Mouse (Mus musculus) lung, embryonic 14.5 days (tissue): ENCODE results near the gene P4htm. TPM values are rescaled to one million over a fixed set of nuclear protein-coding genes. Genes with fewer than 3 reads are reported as not detected.

Experiments used
- ATAC-seq: fragments of 200-750 bp; cut with Nextera tagmentation; 2 replicates; pipeline ENCODE4 v1.8.0; 2017; ENCODE audit warnings: mild to moderate bottlenecking, moderate TSS enrichment, moderate library complexity; ENCODE audit not compliant: insufficient read depth
- DNase-seq: peaks from one replicate; pipeline ENCODE4 v3.0.0-alpha.2; 2015
- H3K27ac ChIP-seq: fragments of 300-500 bp; sonication (generic); 2 replicates; pipeline ENCODE4 v1.5.1; 2014; ENCODE audit warnings: low read depth, mild to moderate bottlenecking, moderate library complexity
- H3K27me3 ChIP-seq: fragments of 300-500 bp; sonication (generic); 2 replicates; pipeline ENCODE4 v1.6.1; 2014; ENCODE audit warnings: low read length, control low read depth; ENCODE audit not compliant: insufficient read depth
- H3K36me3 ChIP-seq: fragments of 300-500 bp; sonication (generic); 2 replicates; pipeline ENCODE4 v1.6.1; 2014; ENCODE audit warnings: control low read depth; ENCODE audit not compliant: insufficient read depth
- H3K4me1 ChIP-seq: fragments of 300-500 bp; sonication (generic); 2 replicates; pipeline ENCODE4 v1.6.1; 2014; ENCODE audit warnings: antibody characterized with exemption, control low read depth; ENCODE audit not compliant: insufficient read depth
- H3K4me2 ChIP-seq: fragments of 300-500 bp; sonication (generic); 2 replicates; pipeline ENCODE4 v1.6.1; 2014; ENCODE audit warnings: mild to moderate bottlenecking
- H3K4me3 ChIP-seq: fragments of 300-500 bp; sonication (generic); 2 replicates; pipeline ENCODE4 v1.5.1; 2014; ENCODE audit warnings: low read depth, low read length
- H3K9ac ChIP-seq: fragments of 300-500 bp; sonication (generic); 2 replicates; pipeline ENCODE4 v1.6.1; 2014
- H3K9me3 ChIP-seq: fragments of 300-500 bp; sonication (generic); 2 replicates; pipeline ENCODE4 v1.6.1; 2016; ENCODE audit warnings: low read depth, low read length, control low read depth
- CTCF ChIP-seq: IDR thresholded peaks from 2 replicates; pipeline ENCODE4 v1.5.1; 2016; ENCODE audit warnings: antibody characterized with exemption, low read depth
- WGBS: fragments of 180-500 bp; shearing (Covaris S2); extraction: QIAGEN DNeasy Blood & Tissue Kit; methylation state at CpG from one replicate; pipeline ENCODE4 v1.1.7; 2014; 5-methylcytosine and 5-hydroxymethylcytosine counted together
- polyA plus RNA-seq: library from polyadenylated mRNA; unstranded; fragments of >200 nt; fragmentation: Nextera tagmentation; extraction: Ambion mirVana; gene quantifications from 2 replicates; pipeline ENCODE4 v1.2.1, GENCODE M21; 2014

P4htm gene
- polyA plus RNA-seq, 1 experiment from 2014 or later, result 6.1 TPM

DNA sequence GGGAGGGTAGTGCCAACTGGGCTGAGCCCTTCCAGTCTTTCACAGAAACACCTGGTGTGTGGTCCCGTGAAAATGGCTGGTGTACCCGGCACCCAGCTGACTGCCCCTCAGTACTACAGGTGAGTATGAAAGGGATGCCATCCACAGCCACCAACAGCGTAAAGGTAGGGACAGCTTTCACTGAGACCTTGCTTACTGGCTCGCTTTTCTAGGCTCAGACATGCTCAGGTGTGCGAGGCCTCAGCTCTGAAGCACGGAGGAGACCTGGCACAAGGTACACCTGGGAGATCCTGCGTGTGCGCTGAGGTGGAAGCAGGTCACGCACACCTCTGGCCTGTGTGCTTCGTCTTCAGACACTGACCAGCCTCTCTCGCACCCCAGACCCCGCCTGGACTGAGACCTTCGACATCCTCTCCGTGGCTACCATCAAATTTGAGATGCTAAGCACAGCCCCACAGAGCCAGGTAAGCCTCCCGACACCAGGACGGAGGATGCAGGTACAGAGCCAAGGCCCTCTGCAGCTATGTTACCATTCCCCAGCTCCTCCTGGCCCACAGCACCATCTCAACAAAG, 26.0 kb downstream of the P4htm start:
- Histone ChIP-seq H3K36me3 (peaks cover 60% of the 10 kb centered on the region), H3K9ac (no peak overlapping the region), H3K4me2 (no peak overlapping the region), H3K9me3 (no peaks in the 10 kb centered on the region), H3K4me1 (peaks cover 17% of the 10 kb centered on the region), H3K27me3 (no peaks in the 10 kb centered on the region), H3K4me3 (no peak overlapping the region), H3K27ac (no peak overlapping the region)
- DNase-seq (no peak), ATAC-seq (no peak)
- no peak for TF ChIP-seq CTCF
- WGBS, result 91% methylated on average over 16 of the region's 16 CpGs

DNA sequence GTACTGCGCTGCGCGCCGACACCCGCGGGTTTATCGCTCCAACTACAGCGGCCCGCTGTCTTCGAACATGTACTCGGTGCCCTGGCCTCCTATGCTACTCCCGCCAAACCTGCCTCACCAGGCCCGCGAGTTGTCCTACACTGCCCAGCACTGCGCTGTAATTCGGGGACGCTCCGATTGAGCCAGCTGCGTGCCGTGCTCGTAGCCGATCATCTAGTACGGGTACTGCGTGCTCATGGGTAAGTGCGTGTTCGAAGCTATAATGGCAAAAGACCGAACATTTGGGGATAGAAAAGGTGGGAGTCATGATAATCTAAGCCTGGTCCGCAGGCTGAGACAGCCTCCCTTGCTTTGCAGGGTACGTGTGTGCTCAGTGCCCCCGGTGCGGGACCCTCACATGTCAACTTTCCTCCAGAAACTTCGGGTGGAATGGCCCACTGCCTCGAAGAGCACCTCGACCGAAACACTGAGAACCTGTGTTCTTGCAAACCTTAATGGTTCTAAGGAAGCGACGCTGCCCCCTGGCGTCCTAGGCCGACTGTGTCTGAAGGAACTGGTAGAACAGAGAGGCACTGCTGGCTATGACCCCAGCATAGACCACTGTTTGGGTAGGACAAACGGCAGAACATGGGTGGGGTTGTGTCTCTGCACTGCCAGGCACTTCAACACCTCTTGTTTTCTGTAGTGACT, 27.1 kb downstream of the P4htm start:
- ATAC-seq (peak; percentile 12; the same call in 1 of the 2 replicates), DNase-seq (peak; percentile 92)
- peak overlapping the region; percentile 72 for H3K4me3 ChIP-seq
- H3K36me3 ChIP-seq, result peaks cover 57% of the 10 kb centered on the region
- peak; percentile 82 for TF ChIP-seq CTCF
- H3K4me2 ChIP-seq, result peak overlapping the region; percentile 100
- H3K4me1 ChIP-seq, result peaks cover 17% of the 10 kb centered on the region
- H3K9me3 ChIP-seq, result no peaks in the 10 kb centered on the region
- H3K9ac ChIP-seq, result peak overlapping the region; percentile 62
- no peaks in the 10 kb centered on the region for H3K27me3 ChIP-seq
- H3K27ac ChIP-seq, result peak overlapping the region; percentile 58
- 2% methylated on average over 40 of the region's 40 CpGs for WGBS

DNA sequence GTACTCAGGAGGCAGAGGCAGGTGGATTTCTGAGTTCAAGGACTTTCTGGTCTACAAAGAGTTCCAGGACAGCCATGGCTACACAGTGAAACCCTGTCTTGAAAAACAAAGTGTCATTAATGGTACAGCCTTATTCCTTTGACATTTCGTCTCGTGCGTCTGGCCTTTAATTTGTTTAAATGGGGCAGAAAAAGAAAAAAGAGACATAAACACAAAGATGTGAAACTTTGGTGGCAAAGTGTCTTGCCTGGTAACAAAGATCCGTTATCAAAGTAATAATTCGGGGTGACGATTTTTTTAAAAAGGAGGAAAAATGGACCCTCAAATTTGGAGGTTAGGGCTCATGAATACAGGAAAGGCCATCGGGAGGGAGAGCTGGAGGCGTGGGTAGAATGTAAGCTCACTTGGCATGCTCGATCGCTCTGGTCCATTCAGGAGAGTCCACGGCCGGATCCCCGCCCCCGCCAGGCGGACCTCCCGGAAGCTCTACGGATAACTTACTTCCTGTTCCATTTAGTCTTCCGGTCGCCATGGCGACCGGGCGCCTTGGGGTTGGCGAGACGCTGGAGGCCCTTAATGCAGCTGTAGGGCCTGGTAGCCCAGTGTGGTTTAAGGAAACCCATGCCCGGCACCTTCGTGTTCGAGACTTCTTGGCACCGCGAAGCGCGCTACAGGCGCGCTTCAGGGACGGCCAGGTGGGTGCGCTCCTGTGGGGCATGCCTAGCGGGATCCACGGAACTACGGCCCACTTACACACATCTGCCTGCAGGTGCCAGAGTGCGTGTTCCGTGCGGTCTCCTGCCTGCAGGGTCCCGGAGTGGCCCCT, 27.9 kb downstream of the P4htm start, which contains the start of gene Dalrd3:
TSS of gene Dalrd3 (plus strand) at position 506 of the 826 bp plus-strand sequence.
- 5% methylated on average over 42 of the region's 42 CpGs for WGBS
- ATAC-seq (peak; percentile 65), DNase-seq (peak; percentile 97)
- Histone ChIP-seq H3K9ac (peak within 1 kb of the TSS; percentile 62), H3K4me2 (peak within 1 kb of the TSS; percentile 100), H3K9me3 (no peaks in the 10 kb centered on the region), H3K27me3 (no peaks in the 10 kb centered on the region), H3K27ac (peak within 1 kb of the TSS; percentile 58), H3K4me1 (peaks cover 17% of the 10 kb centered on the region), H3K4me3 (peak within 1 kb of the TSS; percentile 72), H3K36me3 (peaks cover 57% of the 10 kb centered on the region)
- no peak for TF ChIP-seq CTCF

DNA sequence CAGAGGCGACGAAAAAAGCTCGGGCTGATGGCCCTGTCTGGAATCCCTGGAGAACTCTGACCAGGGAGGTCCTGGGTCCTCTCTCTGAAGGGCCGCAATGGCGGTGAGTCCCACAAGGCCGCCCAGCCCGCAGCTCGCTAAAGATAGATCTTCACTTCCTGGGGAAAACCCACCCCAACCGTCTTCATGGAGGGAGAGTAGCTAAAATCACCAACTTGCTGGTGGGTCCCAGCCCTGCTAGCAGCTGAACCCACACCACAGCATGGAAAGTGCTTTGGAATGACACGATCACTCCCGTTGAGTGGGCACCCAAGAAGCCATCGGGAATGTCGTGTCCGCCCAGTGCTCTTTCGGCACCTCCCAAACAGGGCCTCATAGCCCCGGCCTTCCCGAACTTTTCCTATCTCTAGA, 29.0 kb downstream of the P4htm start:
- peak overlapping the region; percentile 98 for H3K4me2 ChIP-seq
- H3K9ac ChIP-seq, result peak overlapping the region; percentile 75; the same call in 1 of the 2 replicates
- peaks cover 54% of the 10 kb centered on the region for H3K36me3 ChIP-seq
- no peaks in the 10 kb centered on the region for H3K27me3 ChIP-seq
- WGBS, result 76% methylated on average over 17 of the region's 17 CpGs
- H3K27ac ChIP-seq, result 0 out of 2 replicates have a peak overlapping the region, but pooled peaks have one; percentile 91
- H3K4me3 ChIP-seq, result peak overlapping the region; percentile 70
- H3K4me1 ChIP-seq, result peaks cover 17% of the 10 kb centered on the region
- H3K9me3 ChIP-seq, result no peaks in the 10 kb centered on the region
- ATAC-seq, result no peak
- no peak for TF ChIP-seq CTCF
- DNase-seq, result no peak

DNA sequence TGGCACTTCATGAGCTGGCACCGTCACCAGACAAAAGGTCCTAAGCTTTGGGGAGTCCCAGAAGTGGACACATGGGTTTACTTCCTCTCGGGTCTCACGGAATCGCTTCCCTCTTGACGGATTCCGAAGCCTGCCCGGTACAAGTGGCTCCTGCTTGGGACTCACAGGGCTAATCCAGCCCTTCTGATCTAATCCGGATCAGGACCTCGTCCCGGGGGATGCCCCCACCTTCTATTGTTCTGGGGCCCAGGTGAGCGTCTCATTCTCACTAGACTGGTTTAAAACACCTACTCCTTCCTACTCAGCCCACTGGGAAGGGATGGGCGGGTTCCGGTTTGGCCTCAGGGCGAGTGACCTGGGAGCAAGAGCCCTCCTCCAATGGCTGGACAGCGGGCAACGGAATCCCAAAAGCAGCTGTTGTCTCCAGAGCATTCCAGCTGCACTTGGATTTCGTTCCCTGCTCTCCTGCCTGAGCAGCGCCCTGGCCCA, 29.5 kb downstream of the P4htm start:
- Histone ChIP-seq H3K27me3 (no peaks in the 10 kb centered on the region), H3K4me2 (peak overlapping the region; percentile 98), H3K27ac (peak overlapping the region; percentile 91), H3K36me3 (peaks cover 54% of the 10 kb centered on the region), H3K4me1 (peaks cover 17% of the 10 kb centered on the region), H3K4me3 (peak overlapping the region; percentile 70), H3K9me3 (no peaks in the 10 kb centered on the region), H3K9ac (peak overlapping the region; percentile 75)
- ATAC-seq, result no peak
- 12% methylated on average over 18 of the region's 18 CpGs for WGBS
- DNase-seq, result no peak
- TF ChIP-seq CTCF, result no peak

DNA sequence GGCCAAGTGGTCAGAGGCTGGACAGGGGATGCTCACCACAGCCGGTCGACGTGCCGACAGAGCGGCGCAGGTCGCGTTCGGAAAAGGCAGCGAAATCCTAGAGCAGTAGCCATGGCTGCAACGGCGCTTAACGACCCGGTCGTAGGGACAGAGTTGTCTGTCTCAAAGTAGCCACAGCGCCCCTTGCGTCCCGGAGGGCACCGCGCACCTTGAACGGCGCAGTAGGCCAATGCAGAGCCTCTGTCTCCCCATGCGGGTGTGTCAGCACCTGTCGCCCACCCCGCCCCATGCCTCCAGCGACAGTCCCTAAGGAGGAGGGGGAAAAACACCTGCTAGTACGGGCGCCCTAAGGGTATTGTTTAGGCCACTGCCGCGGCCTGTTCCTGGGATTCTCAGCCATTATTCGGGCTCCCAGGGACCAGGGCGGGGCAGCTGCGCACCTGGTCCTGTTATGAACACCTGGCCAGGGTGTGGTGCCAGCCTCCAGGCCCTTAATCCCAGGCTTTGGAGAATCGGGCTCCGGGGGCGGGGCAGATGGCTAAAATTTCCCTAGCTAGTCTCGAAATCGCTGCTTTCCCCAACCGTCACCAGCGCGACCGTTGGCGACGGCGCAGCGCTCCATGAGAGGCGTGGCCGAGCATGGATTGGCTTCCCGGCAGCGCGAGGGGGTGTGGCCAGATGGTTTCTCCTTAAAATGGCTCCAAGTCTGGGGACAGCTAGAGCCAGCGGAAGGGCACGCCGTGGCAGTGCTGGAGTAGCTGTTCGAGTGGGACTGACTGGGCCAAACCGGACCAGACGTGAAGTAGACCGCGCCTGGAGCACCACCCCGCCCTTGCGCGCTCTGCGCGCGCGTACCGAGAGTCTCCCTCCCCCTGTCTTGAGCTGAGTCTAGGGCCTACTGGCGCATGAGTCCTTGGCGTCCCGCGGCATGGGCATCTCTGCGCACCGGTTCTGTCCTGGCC, 30.4 kb downstream of the P4htm start, which contains the start of gene Ndufaf3:
TSS of gene Ndufaf3 (minus strand) at position 620 of the 962 bp plus-strand sequence.
- DNase-seq (peak; percentile 98), ATAC-seq (peak; percentile 81)
- Histone ChIP-seq H3K9me3 (no peaks in the 10 kb centered on the region), H3K27ac (peak within 1 kb of the TSS; percentile 91), H3K4me1 (peaks cover 17% of the 10 kb centered on the region), H3K4me2 (peak within 1 kb of the TSS; percentile 98), H3K4me3 (peak within 1 kb of the TSS; percentile 70), H3K36me3 (peaks cover 51% of the 10 kb centered on the region), H3K9ac (peak within 1 kb of the TSS; percentile 75), H3K27me3 (no peaks in the 10 kb centered on the region)
- TF ChIP-seq CTCF, result peak; percentile 97
- WGBS, result under 1% methylated on average over 70 of the region's 73 CpGs
